Mouse (Mus musculus): ENCODE data around the gene Bcl11b. TPM values are rescaled to one million over a fixed set of nuclear protein-coding genes. Genes with fewer than 3 reads are reported as not detected.

Bcl11b gene
- polyA plus RNA-seq, 2 experiments from 2014 or later = 40.0 to 41.6 TPM

- peak; percentile 27 for ATAC-seq
These were observed 71.9 kb downstream of the Bcl11b start for GRCm38 (mm10) chr12:107931476-107931875.

GRCm38 (mm10) chr12:107930611-107931350, 72.6 kb downstream of the Bcl11b start:
- ATAC-seq = peak; percentile 23

GRCm38 (mm10) chr12:107928905-107929304, 74.5 kb downstream of the Bcl11b start:
- ATAC-seq = no peak

GRCm38 (mm10) chr12:107928464-107928901, 74.9 kb downstream of the Bcl11b start:
- no peak for ATAC-seq

- ATAC-seq = peak; percentile 68
These were observed 75.4 kb downstream of the Bcl11b start for GRCm38 (mm10) chr12:107927961-107928431.

GRCm38 (mm10) chr12:107926074-107926855, 77.1 kb downstream of the Bcl11b start:
- no peak for ATAC-seq

GRCm38 (mm10) chr12:107924696-107925095, 78.7 kb downstream of the Bcl11b start:
- ATAC-seq = no peak

GRCm38 (mm10) chr12:107923963-107924362, 79.4 kb downstream of the Bcl11b start:
- no peak for ATAC-seq

- ATAC-seq = no peak
These were observed 81.2 kb downstream of the Bcl11b start for GRCm38 (mm10) chr12:107922180-107922579.

GRCm38 (mm10) chr12:107921566-107921965, 81.8 kb downstream of the Bcl11b start:
- peak; percentile 31 for ATAC-seq

- peak; percentile 30 for ATAC-seq
These were observed 82.2 kb downstream of the Bcl11b start for GRCm38 (mm10) chr12:107921154-107921553.

- no peak for ATAC-seq
These were observed 82.7 kb downstream of the Bcl11b start for GRCm38 (mm10) chr12:107920716-107921115.

GRCm38 (mm10) chr12:107920076-107920475, 83.3 kb downstream of the Bcl11b start:
- ATAC-seq = peak; percentile 42

GRCm38 (mm10) chr12:107918779-107919178, 84.6 kb downstream of the Bcl11b start:
- ATAC-seq = peak; percentile 53

- no peak for ATAC-seq
These were observed 87.4 kb downstream of the Bcl11b start for GRCm38 (mm10) chr12:107916008-107916407.

- no peak for ATAC-seq
These were observed 88.0 kb downstream of the Bcl11b start for GRCm38 (mm10) chr12:107915396-107915795.

- peak; percentile 80 for ATAC-seq
These were observed 94.6 kb downstream of the Bcl11b start for GRCm38 (mm10) chr12:107908826-107909225.

- ATAC-seq = no peak
These were observed 98.1 kb downstream of the Bcl11b start for GRCm38 (mm10) chr12:107905333-107905732.

- no peak for ATAC-seq
These were observed 98.9 kb downstream of the Bcl11b start for GRCm38 (mm10) chr12:107904457-107904856.

- ATAC-seq = no peak
These were observed 99.5 kb downstream of the Bcl11b start for GRCm38 (mm10) chr12:107903949-107904348.

GRCm38 (mm10) chr12:107891449-107891848, 112.0 kb downstream of the Bcl11b start:
- no peak for ATAC-seq

- ATAC-seq = no peak
These were observed 113.1 kb downstream of the Bcl11b start for GRCm38 (mm10) chr12:107890326-107890725.

- no peak for ATAC-seq
These were observed 113.6 kb downstream of the Bcl11b start for GRCm38 (mm10) chr12:107889841-107890240.

- ATAC-seq = no peak
These were observed 114.8 kb downstream of the Bcl11b start for GRCm38 (mm10) chr12:107888646-107889045.

All from CD4-positive, CD25-positive, alpha-beta regulatory T cell, adult 4 months (primary cell).